8 mouse cellular contexts compared by ENCODE assay signal in the genomic region with DNA sequence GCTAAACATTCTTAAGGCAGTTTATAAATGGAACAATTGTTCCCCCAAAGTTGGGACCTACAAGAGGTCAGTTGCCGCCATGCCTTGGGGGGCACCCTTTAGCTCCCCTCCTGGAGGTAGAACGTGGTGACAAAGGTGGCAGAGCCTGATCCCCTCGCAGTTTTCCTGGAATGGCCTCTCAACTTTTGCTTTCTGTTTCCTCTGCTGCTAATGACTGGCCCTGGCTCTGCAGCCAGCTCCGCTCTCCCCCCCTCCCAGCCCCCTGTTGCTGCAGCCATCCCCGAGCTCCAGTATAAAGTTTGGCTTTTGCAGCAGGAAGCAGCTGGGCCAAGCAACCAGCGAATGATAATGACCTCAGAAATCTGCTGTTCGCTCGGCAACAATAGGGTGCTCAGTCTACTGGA.
DNase-seq lines count a peak whose midpoint lies in the region; ATAC-seq and TF ChIP-seq lines count a peak whose summit lies in the region.

No protein-coding gene starts in this region.

- no peak for TF ChIP-seq CTCF in spleen, adult 2 months (IDR thresholded peaks at IDR 0.05; ENCODE audit: extremely low read depth, insufficient read depth, insufficient read length, insufficient replicate concordance)

- intact Hi-C loops in heart, postnatal 10 days (cut with DNase I): no loop called here

- H3K27ac ChIP-seq in spleen, adult 2 months (ENCODE audit: insufficient read depth, low read length): peak overlapping the region; percentile 52; the same call in 1 of the 2 replicates
- H3K27ac ChIP-seq in forebrain, embryonic 10.5 days: peak overlapping the region; percentile 83
- peak overlapping the region; percentile 93 for H3K27ac ChIP-seq in stomach, embryonic 16.5 days (ENCODE audit: low read length)

- peak overlapping the region; percentile 42; the same call in 1 of the 2 replicates for H3K4me3 ChIP-seq in spleen, adult 2 months (ENCODE audit: extremely low read depth, insufficient read depth, insufficient read length)
- peak overlapping the region; percentile 37; the same call in 1 of the 2 replicates for H3K4me3 ChIP-seq in forebrain, embryonic 10.5 days
- H3K4me3 ChIP-seq in stomach, embryonic 16.5 days (replicated peaks; ENCODE audit: low read length): peak overlapping the region; percentile 39

- H3K4me1 ChIP-seq in spleen, adult 2 months (ENCODE audit: control insufficient read depth, insufficient read depth, insufficient read length): no peaks in the 10 kb centered on the region
- peaks cover 80% of the 10 kb centered on the region for H3K4me1 ChIP-seq in forebrain, embryonic 10.5 days
- H3K4me1 ChIP-seq in stomach, embryonic 16.5 days (ENCODE audit: control insufficient read depth, insufficient read depth, low read length): peaks cover 11% of the 10 kb centered on the region; the same call in 1 of the 2 replicates

- WGBS in spleen, adult 2 months: 9% methylated on average over 8 of the region's 8 CpGs
- 2% methylated on average over 8 of the region's 8 CpGs for WGBS in forebrain, embryonic 10.5 days
- 13% methylated on average over 8 of the region's 8 CpGs for WGBS in stomach, embryonic 16.5 days

- peak overlapping the region; percentile 61 for H3K4me2 ChIP-seq in stomach, embryonic 16.5 days (ENCODE audit: low read depth, low read length)

- peak overlapping the region; percentile 64 for H3K9ac ChIP-seq in stomach, embryonic 16.5 days (ENCODE audit: low read length)

- ATAC-seq in stomach, embryonic 16.5 days (ENCODE audit: insufficient read depth, low FRiP score): peak; percentile 72; the same call in 1 of the 2 replicates

- no peak for DNase-seq in spleen, adult 2 months (ENCODE audit: low read depth in 1 of 2, low spot score in 2 of 2)
- DNase-seq in spleen, postnatal 4 days (ENCODE audit: low spot score in 2 of 2): no peak
- peak; percentile 77 for DNase-seq in forebrain, embryonic 10.5 days (ENCODE audit: extremely low spot score, low spot score)
- peak; percentile 74 to 77 for DNase-seq in heart, postnatal 10 days
- peak; percentile 55 for DNase-seq in kidney, postnatal 14 days
- DNase-seq in lung, postnatal 25 days (ENCODE audit: low spot score): peak; percentile 51
- DNase-seq in right cerebral cortex, postnatal 25 days: no peak

- H3K9me3 ChIP-seq in forebrain, embryonic 10.5 days: no peaks in the 10 kb centered on the region
- no peaks in the 10 kb centered on the region for H3K9me3 ChIP-seq in stomach, embryonic 16.5 days (replicated peaks; ENCODE audit: control insufficient read depth, low read length)

- H3K36me3 ChIP-seq in spleen, adult 2 months (ENCODE audit: control insufficient read depth, insufficient read depth, low read length): no peaks in the 10 kb centered on the region
- peaks cover 10% of the 10 kb centered on the region for H3K36me3 ChIP-seq in forebrain, embryonic 10.5 days (replicated peaks)
- no peaks in the 10 kb centered on the region for H3K36me3 ChIP-seq in stomach, embryonic 16.5 days (ENCODE audit: control insufficient read depth, insufficient read depth, low read length)

- no peak for TF ChIP-seq POLR2A in spleen, adult 2 months (IDR thresholded peaks at IDR 0.05; ENCODE audit: low read depth, low read length)

- no peaks in the 10 kb centered on the region for H3K27me3 ChIP-seq in spleen, adult 2 months (ENCODE audit: control insufficient read depth, insufficient read depth, low read length)
- H3K27me3 ChIP-seq in forebrain, embryonic 10.5 days (ENCODE audit: poor library complexity, severe bottlenecking): peaks cover 45% of the 10 kb centered on the region
- no peaks in the 10 kb centered on the region for H3K27me3 ChIP-seq in stomach, embryonic 16.5 days (ENCODE audit: control insufficient read depth, insufficient read depth, low read length)

Comparison
In these comparisons a context has a peak if more than half of its experiments do, and no peak if none do; other contexts are left out.
1. DNase-seq: peak in forebrain, embryonic 10.5 days (single experiment), heart, postnatal 10 days (2 of 2), kidney, postnatal 14 days (single experiment) and lung, postnatal 25 days (single experiment); none in spleen, adult 2 months (0 of 2), spleen, postnatal 4 days (0 of 2) and right cerebral cortex, postnatal 25 days (single experiment).
2. Peak in every context shown above with its lines, with median percentiles within 50 percentile points of each other: H3K27ac ChIP-seq and H3K4me3 ChIP-seq.